Mouse (Mus musculus): ENCODE data around the gene Epb41l3. TPM values are rescaled to one million over a fixed set of nuclear protein-coding genes. Genes with fewer than 3 reads are reported as not detected.

Epb41l3 gene
- total RNA-seq, 2 experiments from 2014 or later = 201 to 208 TPM

GRCm38 (mm10) chr17:69221966-69222692 lies 146.6 kb downstream of the Epb41l3 start:
- intact Hi-C loops (cut with DNase I) = no loop called here
- no peak for DNase-seq (ENCODE audit: low spot score in 2 of 2)

GRCm38 (mm10) chr17:69225996-69226395 lies 150.5 kb downstream of the Epb41l3 start:
- no peak for DNase-seq (ENCODE audit: low spot score in 2 of 2)
- intact Hi-C loops (cut with DNase I) = no loop called here

- intact Hi-C loops (cut with DNase I) = no loop called here
- DNase-seq (ENCODE audit: low spot score in 2 of 2) = no peak
Measured at GRCm38 (mm10) chr17:69227426-69228014, 152.0 kb downstream of the Epb41l3 start.

GRCm38 (mm10) chr17:69229451-69229850 lies 154.0 kb downstream of the Epb41l3 start:
- intact Hi-C loops (cut with DNase I) = no loop called here
- DNase-seq (ENCODE audit: low spot score in 2 of 2) = no peak

- DNase-seq (ENCODE audit: low spot score in 2 of 2) = no peak
- intact Hi-C loops (cut with DNase I) = no loop called here
Measured at GRCm38 (mm10) chr17:69230131-69230621, 154.7 kb downstream of the Epb41l3 start.

- DNase-seq (ENCODE audit: low spot score in 2 of 2) = no peak
- intact Hi-C loops (cut with DNase I) = no loop called here
Measured at GRCm38 (mm10) chr17:69231360-69231759, 155.9 kb downstream of the Epb41l3 start.

GRCm38 (mm10) chr17:69237172-69237571 lies 161.7 kb downstream of the Epb41l3 start:
- intact Hi-C loops (cut with DNase I) = no loop called here
- no peak for DNase-seq (ENCODE audit: low spot score in 2 of 2)

- intact Hi-C loops (cut with DNase I) = no loop called here
- DNase-seq (ENCODE audit: low spot score in 2 of 2) = no peak
Measured at GRCm38 (mm10) chr17:69238810-69239373, 163.4 kb downstream of the Epb41l3 start.

GRCm38 (mm10) chr17:69239423-69239822 lies 163.9 kb downstream of the Epb41l3 start:
- intact Hi-C loops (cut with DNase I) = no loop called here
- DNase-seq (ENCODE audit: low spot score in 2 of 2) = no peak

GRCm38 (mm10) chr17:69255834-69256233 lies 180.4 kb downstream of the Epb41l3 start:
- intact Hi-C loops (cut with DNase I) = no loop called here
- DNase-seq (ENCODE audit: low spot score in 2 of 2) = no peak

GRCm38 (mm10) chr17:69256441-69256840 lies 181.0 kb downstream of the Epb41l3 start:
- DNase-seq (ENCODE audit: low spot score in 2 of 2) = no peak
- intact Hi-C loops (cut with DNase I) = no loop called here

GRCm38 (mm10) chr17:69263810-69264565 lies 188.5 kb downstream of the Epb41l3 start:
- DNase-seq (ENCODE audit: low spot score in 2 of 2) = no peak
- intact Hi-C loops (cut with DNase I) = no loop called here

- no peak for DNase-seq (ENCODE audit: low spot score in 2 of 2)
- intact Hi-C loops (cut with DNase I) = no loop called here
Measured at GRCm38 (mm10) chr17:69265171-69265570, 189.7 kb downstream of the Epb41l3 start.

GRCm38 (mm10) chr17:69265759-69266463 lies 190.4 kb downstream of the Epb41l3 start:
- DNase-seq (ENCODE audit: low spot score in 2 of 2) = no peak

GRCm38 (mm10) chr17:69266936-69267335 lies 191.5 kb downstream of the Epb41l3 start:
- intact Hi-C loops (cut with DNase I) = no loop called here

More at GRCm38 (mm10) chr17:69265759-69266463, 190.4 kb downstream of the Epb41l3 start:
- intact Hi-C loops (cut with DNase I) = no loop called here

GRCm38 (mm10) chr17:69267526-69267925 lies 192.0 kb downstream of the Epb41l3 start:
- intact Hi-C loops (cut with DNase I) = no loop called here
- DNase-seq (ENCODE audit: low spot score in 2 of 2) = no peak

More at GRCm38 (mm10) chr17:69266936-69267335, 191.5 kb downstream of the Epb41l3 start:
- DNase-seq (ENCODE audit: low spot score in 2 of 2) = no peak

- no peak for DNase-seq (ENCODE audit: low spot score in 2 of 2)
- intact Hi-C loops (cut with DNase I) = no loop called here
Measured at GRCm38 (mm10) chr17:69277362-69277761, 201.9 kb downstream of the Epb41l3 start.

- intact Hi-C loops (cut with DNase I) = no loop called here
- peak in 1 of 2 experiments; percentile 42 for DNase-seq (ENCODE audit: low spot score in 2 of 2)
Measured at GRCm38 (mm10) chr17:69284511-69284910, 209.0 kb downstream of the Epb41l3 start.

- intact Hi-C loops (cut with DNase I) = no loop called here
- no peak for DNase-seq (ENCODE audit: low spot score in 2 of 2)
Measured at GRCm38 (mm10) chr17:69288130-69288529, 212.6 kb downstream of the Epb41l3 start.

Measured in left cerebral cortex, postnatal 25 days (tissue).